Mouse (Mus musculus) frontal cortex, postnatal 25 days (tissue): ENCODE results near the gene Gm21904.
"Not testable (repeated sequence)": the region's sequence is repeated elsewhere in the genome, so short reads cannot be mapped to it uniquely, and the experiment has no call there.

Experiments used
- DNase-seq, 2 experiments: peaks; one replicate each; pipeline ENCODE4 v3.0.0; 2022; ENCODE audit warnings: low spot score in 2 of 2

The Gm21904 gene

DNA sequence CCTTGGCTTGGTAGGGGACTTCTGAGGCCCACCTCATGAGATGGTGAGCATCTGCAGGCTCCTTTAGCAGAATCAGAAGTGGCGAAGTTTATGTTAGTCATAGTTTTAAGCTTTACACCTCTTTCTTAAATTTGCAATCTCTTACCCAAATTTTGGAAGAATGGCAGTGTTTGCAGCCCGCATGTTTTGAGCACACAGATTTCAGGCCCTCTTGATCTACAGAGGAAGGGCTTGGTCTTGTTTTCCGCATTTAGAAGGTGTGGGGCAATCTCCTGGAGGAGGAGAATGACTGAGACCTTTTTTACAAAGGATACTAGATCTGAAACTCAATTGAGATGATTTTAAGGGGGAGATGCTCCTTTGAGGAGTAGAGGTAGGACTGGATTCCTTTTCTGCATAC, at the start of gene Gm21904:
Gene Gm21904 (minus strand): TSS at position 101 of the 400 bp plus-strand sequence.
- DNase-seq, result not testable (repeated sequence)

DNA sequence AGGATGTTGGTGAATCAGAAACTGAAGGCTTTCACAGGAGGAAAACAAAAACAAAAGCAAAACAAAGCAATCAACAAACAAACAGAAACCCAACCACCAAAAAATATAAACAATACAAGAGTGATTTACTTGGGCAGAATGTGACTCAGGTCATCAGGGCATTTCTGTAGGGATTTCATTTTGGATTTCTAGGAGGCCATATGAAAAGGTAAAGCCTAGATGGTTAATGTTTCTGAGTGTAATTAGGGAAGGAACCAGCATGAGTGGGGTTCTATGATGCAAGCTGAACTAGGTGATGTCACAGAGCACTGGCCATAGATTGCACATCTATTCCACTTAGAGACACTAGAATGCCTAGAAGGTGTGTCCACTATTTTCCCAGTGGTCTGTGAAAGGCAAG, 28.4 kb upstream of the Gm21904 start, which contains the start of the genes Gm20772 and Gm20831:
Gene Gm20772 (plus strand): TSS at position 301 of the 400 bp plus-strand sequence.
Gene Gm20831 (plus strand): TSS at position 301 of the 400 bp plus-strand sequence.
- not testable (repeated sequence) for DNase-seq
